Mouse (Mus musculus): Measurements from ENCODE around the gene Mmp10. TPM values are rescaled to one million over a fixed set of nuclear protein-coding genes. Genes with fewer than 3 reads are reported as not detected.

Gene Mmp10
- polyA plus RNA-seq, 1 experiment from 2014 or later, result not detected

DNA sequence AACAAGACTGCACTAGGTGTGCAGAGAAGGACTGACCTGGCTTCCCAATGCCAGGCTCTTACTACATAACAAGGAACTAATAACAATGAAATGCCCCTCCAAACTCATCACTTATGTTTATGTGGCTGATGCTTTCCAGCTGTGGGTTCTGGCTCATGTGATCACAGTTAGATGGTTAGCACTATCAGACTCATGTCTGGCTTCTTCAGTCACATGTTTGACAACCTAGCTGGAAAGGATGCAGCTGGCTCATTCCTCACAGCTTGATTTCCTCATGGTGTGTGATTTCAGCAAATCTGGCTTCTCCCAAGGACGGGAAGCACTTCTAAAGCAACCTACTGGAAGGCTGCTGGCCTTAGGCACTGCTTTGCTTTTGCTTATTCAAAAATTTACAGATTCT, 43.3 kb downstream of the Mmp10 start:
- DNase-seq (no peak), ATAC-seq (ENCODE audit: low read depth) (no peak)
- H3K4me3 ChIP-seq (replicated peaks), result no peak overlapping the region
- no peaks in the 10 kb centered on the region for H3K4me1 ChIP-seq (replicated peaks)
- H3K9ac ChIP-seq, result no peak overlapping the region
- H3K27me3 ChIP-seq, result no peaks in the 10 kb centered on the region
- no peak overlapping the region for H3K27ac ChIP-seq
- no peak overlapping the region for H3K4me2 ChIP-seq
- no peaks in the 10 kb centered on the region for H3K36me3 ChIP-seq
- WGBS (ENCODE audit: insufficient replicate concordance), result 26% methylated on average over 1 of the region's 1 CpGs
- no peaks in the 10 kb centered on the region for H3K9me3 ChIP-seq (replicated peaks)

DNA sequence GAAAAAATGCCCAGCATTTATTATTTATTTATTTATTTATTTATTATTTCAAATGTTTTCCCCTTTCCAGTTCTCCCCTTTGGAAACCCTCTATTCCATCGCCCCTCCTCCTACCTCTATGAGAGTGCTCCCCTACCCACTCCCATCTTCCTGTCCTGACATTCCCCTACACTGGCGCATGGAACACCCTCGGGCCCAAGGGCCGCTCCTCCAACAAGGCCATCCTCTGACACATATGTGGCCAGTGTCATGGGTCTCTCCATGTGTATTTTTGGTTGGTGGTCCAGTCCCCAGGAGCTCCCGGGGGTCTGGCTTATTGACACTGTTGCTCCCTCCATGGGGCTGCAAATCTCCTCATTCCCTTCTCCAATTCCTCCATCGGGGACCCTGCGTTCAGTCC, 43.8 kb downstream of the Mmp10 start:
- 72% methylated on average over 7 of the region's 7 CpGs for WGBS (ENCODE audit: insufficient replicate concordance)
- Histone ChIP-seq H3K9me3 (replicated peaks) (no peaks in the 10 kb centered on the region), H3K27me3 (no peaks in the 10 kb centered on the region), H3K4me1 (replicated peaks) (no peaks in the 10 kb centered on the region), H3K9ac (no peak overlapping the region), H3K4me3 (replicated peaks) (no peak overlapping the region), H3K4me2 (no peak overlapping the region), H3K27ac (no peak overlapping the region), H3K36me3 (no peaks in the 10 kb centered on the region)
- DNase-seq, result no peak
- ATAC-seq (ENCODE audit: low read depth), result no peak

DNA sequence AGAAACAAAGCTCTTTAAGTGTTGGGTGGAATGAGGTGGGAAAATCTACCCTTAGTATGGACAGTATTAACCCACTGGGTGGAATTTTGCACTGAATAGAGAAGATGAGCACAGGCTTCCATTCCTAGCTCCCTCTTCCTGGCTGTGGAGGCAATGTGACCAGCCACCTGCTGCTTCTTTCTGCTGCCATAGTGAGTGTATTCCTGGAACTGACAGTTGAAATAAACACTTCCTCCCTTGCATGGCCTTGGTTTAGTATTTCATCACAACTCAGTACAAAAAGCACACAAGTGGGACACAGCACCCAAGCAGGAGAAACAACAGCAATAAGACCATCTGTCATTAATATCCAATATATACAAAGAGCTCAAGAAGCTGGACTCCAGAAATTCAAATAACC, 49.8 kb downstream of the Mmp10 start:
- no peak overlapping the region for H3K4me3 ChIP-seq (replicated peaks)
- H3K9ac ChIP-seq, result no peak overlapping the region
- no peaks in the 10 kb centered on the region for H3K4me1 ChIP-seq (replicated peaks)
- H3K4me2 ChIP-seq, result no peak overlapping the region
- ATAC-seq (ENCODE audit: low read depth) (no peak), DNase-seq (no peak)
- H3K36me3 ChIP-seq, result no peaks in the 10 kb centered on the region
- H3K27me3 ChIP-seq, result no peaks in the 10 kb centered on the region
- no peaks in the 10 kb centered on the region for H3K9me3 ChIP-seq (replicated peaks)
- no peak overlapping the region for H3K27ac ChIP-seq

DNA sequence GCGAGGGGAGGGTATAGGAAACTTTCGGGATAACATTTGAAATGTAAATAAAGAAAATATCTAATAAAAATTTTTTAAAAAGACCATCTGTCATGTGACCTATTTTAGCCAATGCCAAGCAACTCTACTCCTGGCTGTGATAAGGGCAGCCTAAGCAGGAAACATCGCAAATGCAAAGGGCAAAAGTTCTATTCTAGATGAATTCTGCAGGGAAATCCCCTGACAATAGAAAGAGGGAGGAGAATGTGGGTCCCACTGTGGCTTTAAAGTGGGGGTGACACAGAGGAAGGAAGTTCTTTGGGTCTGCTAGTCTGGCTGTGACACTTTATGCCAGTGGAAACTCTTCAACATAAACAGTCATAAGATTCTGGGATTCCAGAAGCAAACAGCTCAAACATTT, 51.4 kb downstream of the Mmp10 start:
- Histone ChIP-seq H3K4me3 (replicated peaks) (no peak overlapping the region), H3K9ac (no peak overlapping the region), H3K9me3 (replicated peaks) (no peaks in the 10 kb centered on the region), H3K27ac (no peak overlapping the region), H3K4me2 (no peak overlapping the region), H3K27me3 (no peaks in the 10 kb centered on the region), H3K4me1 (replicated peaks) (no peaks in the 10 kb centered on the region), H3K36me3 (no peaks in the 10 kb centered on the region)
- WGBS (ENCODE audit: insufficient replicate concordance), result 32% methylated on average over 3 of the region's 3 CpGs
- ATAC-seq (ENCODE audit: low read depth) (no peak), DNase-seq (no peak)

DNA sequence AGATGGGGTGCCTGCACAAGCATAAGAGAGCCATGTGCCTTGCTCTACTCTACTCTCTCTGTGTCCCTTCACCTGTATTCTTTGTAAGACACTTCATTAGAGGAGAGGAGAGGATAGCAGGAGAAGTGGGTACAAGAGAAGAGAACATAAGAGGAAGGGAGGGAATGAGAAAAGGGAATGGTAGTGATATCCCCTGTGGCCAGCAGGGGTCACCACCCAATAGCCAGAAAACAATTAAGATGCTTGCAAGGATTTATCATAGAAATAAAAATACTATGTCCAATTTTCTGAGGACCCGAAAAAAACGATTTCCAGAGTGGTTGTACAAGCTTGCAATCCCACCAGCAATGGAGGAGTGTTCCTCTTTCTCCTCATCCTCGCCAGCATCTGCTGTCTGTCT, 52.2 kb downstream of the Mmp10 start:
- no peaks in the 10 kb centered on the region for H3K4me1 ChIP-seq (replicated peaks)
- H3K27me3 ChIP-seq, result no peaks in the 10 kb centered on the region
- no peaks in the 10 kb centered on the region for H3K9me3 ChIP-seq (replicated peaks)
- 22% methylated on average over 3 of the region's 3 CpGs for WGBS (ENCODE audit: insufficient replicate concordance)
- no peaks in the 10 kb centered on the region for H3K36me3 ChIP-seq
- H3K9ac ChIP-seq, result no peak overlapping the region
- H3K4me3 ChIP-seq (replicated peaks), result no peak overlapping the region
- DNase-seq (no peak), ATAC-seq (ENCODE audit: low read depth) (no peak)
- H3K4me2 ChIP-seq, result no peak overlapping the region
- no peak overlapping the region for H3K27ac ChIP-seq

DNA sequence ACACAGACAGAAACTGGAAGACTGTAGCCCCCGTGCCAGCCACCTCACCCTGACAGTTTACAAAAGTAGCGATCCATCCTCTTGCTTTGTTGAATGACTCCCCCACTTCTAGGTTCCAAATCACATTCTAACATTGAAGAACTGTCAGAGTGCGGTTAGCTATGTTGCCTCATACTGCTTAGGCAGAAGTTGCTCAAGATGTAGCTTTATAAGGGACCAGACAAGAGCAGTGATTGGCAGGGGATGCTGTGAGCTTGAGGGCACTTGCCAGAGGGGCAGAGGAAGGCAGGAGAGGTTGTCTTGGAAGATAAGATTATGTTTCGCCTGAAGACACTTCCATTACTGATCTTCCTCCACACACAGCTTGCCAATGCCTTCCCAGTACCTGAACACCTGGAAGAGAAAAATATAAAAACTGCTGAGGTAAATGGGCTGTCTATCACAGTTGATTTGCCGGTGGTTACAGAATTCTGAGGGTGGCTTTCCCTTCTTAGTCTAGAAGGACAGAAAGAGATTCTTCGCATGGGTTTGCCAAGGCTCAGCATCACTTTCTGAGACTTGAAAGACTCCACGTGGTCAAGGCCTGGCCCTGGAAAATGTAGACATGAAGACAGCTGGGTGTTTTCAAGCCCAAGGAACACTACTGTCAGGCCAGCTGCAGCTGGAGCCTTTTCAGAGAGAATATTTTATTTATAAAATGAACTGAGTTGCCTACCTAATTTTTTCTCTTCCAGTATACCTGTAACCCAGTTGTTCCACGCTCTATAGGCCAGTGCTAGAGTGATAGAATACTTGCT, 56.3 kb downstream of the Mmp10 start, which contains the start of gene Mmp8:
Gene Mmp8 (plus strand): TSS at position 236 of the 797 bp plus-strand sequence.
- H3K27me3 ChIP-seq, result no peaks in the 10 kb centered on the region
- no peak within 1 kb of the TSS for H3K27ac ChIP-seq
- H3K9ac ChIP-seq, result no peak within 1 kb of the TSS
- 59% methylated on average over 8 of the region's 8 CpGs for WGBS (ENCODE audit: insufficient replicate concordance)
- no peaks in the 10 kb centered on the region for H3K9me3 ChIP-seq (replicated peaks)
- DNase-seq, result no peak
- no peak within 1 kb of the TSS for H3K4me2 ChIP-seq
- no peak within 1 kb of the TSS for H3K4me3 ChIP-seq (replicated peaks)
- H3K4me1 ChIP-seq (replicated peaks), result no peaks in the 10 kb centered on the region
- no peaks in the 10 kb centered on the region for H3K36me3 ChIP-seq
- ATAC-seq (ENCODE audit: low read depth), result no peak

Other genes starting within 250 kb of the Mmp10 start
- gene Mmp13, start 229.8 kb upstream of the Mmp10 start, polyA plus RNA-seq (2015; fragmentation: Nextera tagmentation; extraction: Ambion mirVana), result 0.16 TPM in 2 replicates
- 0.05 TPM in 1 of 2 replicates, not detected in the other for gene Mmp12, start 158.0 kb upstream of the Mmp10 start, polyA plus RNA-seq (2015; fragmentation: Nextera tagmentation; extraction: Ambion mirVana)
- gene Mmp1b, start 114.3 kb upstream of the Mmp10 start, polyA plus RNA-seq (2015; fragmentation: Nextera tagmentation; extraction: Ambion mirVana), result not detected in 2 replicates
- gene Mmp3, start 56.5 kb upstream of the Mmp10 start, polyA plus RNA-seq (2015; fragmentation: Nextera tagmentation; extraction: Ambion mirVana), result not detected in 2 replicates
- 1.8 and 2.3 TPM in 2 replicates for gene Mmp8, start 56.1 kb downstream of the Mmp10 start, polyA plus RNA-seq (2015; fragmentation: Nextera tagmentation; extraction: Ambion mirVana)
- 0.09 and 0.19 TPM in 2 replicates for gene Mmp27, start 69.0 kb downstream of the Mmp10 start, polyA plus RNA-seq (2015; fragmentation: Nextera tagmentation; extraction: Ambion mirVana)
- not detected in 2 replicates for gene Mmp20, start 125.9 kb downstream of the Mmp10 start, polyA plus RNA-seq (2015; fragmentation: Nextera tagmentation; extraction: Ambion mirVana)
- not detected in 2 replicates for gene Mmp7, start 189.7 kb downstream of the Mmp10 start, polyA plus RNA-seq (2015; fragmentation: Nextera tagmentation; extraction: Ambion mirVana)